ENCODE assay signal across 19 mouse cellular contexts in the genomic region with DNA sequence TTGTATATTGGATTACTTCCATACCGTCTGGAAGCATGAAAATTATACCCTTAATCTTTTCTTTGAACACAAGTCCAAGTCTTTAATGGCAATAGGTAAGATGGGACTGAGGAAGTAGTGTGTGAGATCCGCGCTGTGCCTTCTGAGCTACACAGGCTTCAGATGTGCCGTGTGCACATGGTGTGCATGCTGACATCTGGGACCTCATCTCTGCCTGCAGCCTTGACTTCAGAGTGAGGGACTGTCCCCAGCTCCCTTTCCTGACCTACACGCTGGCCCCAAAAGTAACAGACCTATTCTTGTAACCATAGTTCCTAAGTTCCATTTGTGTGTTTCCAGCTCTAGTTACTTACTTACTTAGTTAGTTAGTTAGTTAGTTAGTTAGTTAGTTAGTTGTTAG.
DNase-seq lines count a peak whose midpoint lies in the region; TF ChIP-seq lines count a peak whose summit lies in the region.
"Had no signal": no experiment of that assay in that cellular context is flagged by ENCODE, and none has a peak within 500 bp of the region (broad histone marks: within the 10 kb centered on the region; RNA-seq: fewer than 3 reads in every experiment).

No protein-coding gene starts in this region.

- dilution Hi-C loops in CH12.LX (cut with MboI; ENCODE audit: extremely low pct_ligation_motif_present, extremely low pct_unique_long_range_greater_than_20kb, low sequenced_read_pairs) = no loop called here

- TF ChIP-seq EP300 in heart, adult 2 months (IDR thresholded peaks at IDR 0.05; ENCODE audit: insufficient read depth, low read depth, low read length) = no peak
- TF ChIP-seq EP300 in CH12.LX (IDR thresholded peaks at IDR 0.05; ENCODE audit: low read length) = no peak

- H3K27ac ChIP-seq in heart, embryonic 10.5 days = no peak overlapping the region
- H3K27ac ChIP-seq in heart, adult 2 months = no peak overlapping the region
- H3K27ac ChIP-seq in CH12.LX (ENCODE audit: insufficient read depth, low read depth) = no peak overlapping the region

- H3K4me3 ChIP-seq in heart, embryonic 10.5 days = no peak overlapping the region
- no peak overlapping the region for H3K4me3 ChIP-seq in heart, adult 2 months
- no peak overlapping the region for H3K4me3 ChIP-seq in CH12.LX (replicated peaks in 1 of 3; ENCODE audit: low read depth in 2 of 3, low read length in 2 of 3, poor library complexity in 1 of 3)

- H3K27me3 ChIP-seq in heart, embryonic 10.5 days (ENCODE audit: insufficient read depth, poor library complexity, severe bottlenecking) = no peaks in the 10 kb centered on the region
- no peaks in the 10 kb centered on the region for H3K27me3 ChIP-seq in heart, adult 2 months (ENCODE audit: control insufficient read depth, insufficient read depth, low read length)
- no peaks in the 10 kb centered on the region for H3K27me3 ChIP-seq in CH12.LX (replicated peaks)
- H3K27me3 ChIP-seq: Patski had no signal

- TF ChIP-seq POLR2A in heart, adult 2 months (IDR thresholded peaks at IDR 0.05; ENCODE audit: insufficient read depth, low read depth, low read length) = no peak
- no peak for TF ChIP-seq POLR2A in CH12.LX (IDR thresholded peaks at IDR 0.05; ENCODE audit: low read depth, low read length)

- H3K79me2 ChIP-seq in heart, adult 2 months (replicated peaks; ENCODE audit: control insufficient read depth, insufficient read depth, low read length) = no peaks in the 10 kb centered on the region
- no peaks in the 10 kb centered on the region for H3K79me2 ChIP-seq in CH12.LX (replicated peaks; ENCODE audit: control insufficient read depth, extremely low read depth, insufficient read depth, poor library complexity, severe bottlenecking)

- no peak overlapping the region for H3K4me2 ChIP-seq in CH12.LX (ENCODE audit: insufficient read depth, low read depth, poor library complexity, severe bottlenecking)

- H3K36me3 ChIP-seq in heart, embryonic 10.5 days = no peaks in the 10 kb centered on the region
- no peaks in the 10 kb centered on the region for H3K36me3 ChIP-seq in heart, adult 2 months (ENCODE audit: control insufficient read depth, insufficient read depth, low read length)
- no peaks in the 10 kb centered on the region for H3K36me3 ChIP-seq in CH12.LX (replicated peaks in 1 of 2; ENCODE audit: control insufficient read depth in 1 of 2, insufficient read depth in 1 of 2, low read length in 1 of 2)
- H3K36me3 ChIP-seq: G1E had no signal

- TF ChIP-seq RAD21 in CH12.LX (IDR thresholded peaks at IDR 0.05; ENCODE audit: low read depth, low read length) = no peak

- in situ Hi-C loops in CH12.LX (cut with MboI; ENCODE audit: low pct_ligation_motif_present, low pct_unique_long_range_greater_than_20kb, low sequenced_read_pairs) = no loop called here

- DNase-seq in heart, adult 11 months = peak; percentile 31
- no peak for DNase-seq in heart, adult 18-20 months
- peak; percentile 56 for DNase-seq in heart, embryonic 10.5 days (ENCODE audit: low spot score)
- DNase-seq in heart, adult 2 months = no peak
- DNase-seq in CH12.LX (ENCODE audit: extremely low read depth) = peak; percentile 63
- no peak for DNase-seq in urinary bladder, adult 2 months (ENCODE audit: low spot score)
- DNase-seq: adrenal gland, adult 2 months; adrenal gland, adult 8-10 months; adrenal gland, postnatal 10 days; adrenal gland, postnatal 14 days; adrenal gland, postnatal 25 days; adrenal gland, postnatal 36 days; B cell, adult 2 months; cerebellum, adult 11 months; cerebellum, adult 11-12 months; cerebellum, adult 18-20 months; cerebellum, adult 2 months had no signal

- H3K9me3 ChIP-seq in heart, embryonic 10.5 days = no peaks in the 10 kb centered on the region
- H3K9me3 ChIP-seq in CH12.LX (replicated peaks; ENCODE audit: low read length) = no peaks in the 10 kb centered on the region

- TF ChIP-seq CTCF in heart, adult 2 months (IDR thresholded peaks at IDR 0.05) = no peak
- no peak for TF ChIP-seq CTCF in CH12.LX (conservative IDR thresholded peaks at IDR 0.05 in 1 of 2, IDR thresholded peaks at IDR 0.05 in 1 of 2; ENCODE audit: low read depth in 2 of 2, low read length in 2 of 2)

- intact Hi-C loops in heart, adult 2 months (cut with DNase I) = no loop called here

- 89% methylated on average over 5 of the region's 5 CpGs for WGBS in heart, embryonic 10.5 days
- WGBS in heart, adult 2 months = 91% methylated on average over 5 of the region's 5 CpGs

- no peak overlapping the region for H3K9ac ChIP-seq in heart, adult 2 months (ENCODE audit: low read depth, low read length)
- no peak overlapping the region for H3K9ac ChIP-seq in CH12.LX (ENCODE audit: insufficient read depth, low read depth)

- H3K4me1 ChIP-seq in heart, embryonic 10.5 days = no peaks in the 10 kb centered on the region
- no peaks in the 10 kb centered on the region for H3K4me1 ChIP-seq in heart, adult 2 months (ENCODE audit: control insufficient read depth, insufficient read depth, low read length)
- peaks cover 0 to 21% of the 10 kb centered on the region in 2 experiments; a peak in 2 of 4 replicates for H3K4me1 ChIP-seq in CH12.LX (ENCODE audit: control insufficient read depth in 1 of 2, insufficient read depth in 2 of 2)

TF ChIP-seq in CH12.LX, 34 proteins besides CTCF, POLR2A, EP300 and RAD21:
- TF ChIP-seq ELF1 (IDR thresholded peaks at IDR 0.05; ENCODE audit: low read depth, low read length) (no peak), ZNF384 (IDR thresholded peaks at IDR 0.05; ENCODE audit: low read depth, low read length) (no peak), TCF12 (IDR thresholded peaks at IDR 0.05; ENCODE audit: low read depth, low read length) (no peak), CHD2 (IDR thresholded peaks at IDR 0.05; ENCODE audit: low read length) (no peak), JUND (conservative IDR thresholded peaks at IDR 0.05; ENCODE audit: low read depth, low read length) (no peak), SIN3A (IDR thresholded peaks at IDR 0.05; ENCODE audit: low read length) (no peak), USF1 (IDR thresholded peaks at IDR 0.05; ENCODE audit: low read depth, low read length) (no peak), ZMIZ1 (IDR thresholded peaks at IDR 0.05; ENCODE audit: low read depth, low read length) (no peak), GABPA (IDR thresholded peaks at IDR 0.05; ENCODE audit: insufficient replicate concordance, low read depth, low read length) (no peak), ETS1 (conservative IDR thresholded peaks at IDR 0.05; ENCODE audit: low read depth, low read length) (no peak), MAZ (IDR thresholded peaks at IDR 0.05; ENCODE audit: low read depth, low read length) (no peak), USF2 (conservative IDR thresholded peaks at IDR 0.05; ENCODE audit: low read depth, low read length) (no peak), KAT2A (IDR thresholded peaks at IDR 0.05; ENCODE audit: insufficient replicate concordance, low read length) (no peak), NRF1 (IDR thresholded peaks at IDR 0.05; ENCODE audit: low read depth, low read length) (no peak), TBP (conservative IDR thresholded peaks at IDR 0.05; ENCODE audit: low read depth, low read length) (no peak), IRF4 (IDR thresholded peaks at IDR 0.05; ENCODE audit: low read depth, low read length) (no peak), UBTF (IDR thresholded peaks at IDR 0.05; ENCODE audit: low read depth, low read length) (no peak)

Comparison
In these comparisons a context has a peak if more than half of its experiments do, and no peak if none do; other contexts are left out.
1. DNase-seq: peak in heart, adult 11 months (single experiment), heart, embryonic 10.5 days (single experiment) and CH12.LX (single experiment); none in heart, adult 18-20 months (0 of 2), heart, adult 2 months (0 of 2) and urinary bladder, adult 2 months (single experiment).